Mouse (Mus musculus): ENCODE measurements around the gene Hipk2. TPM values are rescaled to one million over a fixed set of nuclear protein-coding genes. Genes with fewer than 3 reads are reported as not detected.

The Hipk2 gene
- polyA plus RNA-seq, 1 experiment from 2014 or later, result 38.4 TPM

DNA sequence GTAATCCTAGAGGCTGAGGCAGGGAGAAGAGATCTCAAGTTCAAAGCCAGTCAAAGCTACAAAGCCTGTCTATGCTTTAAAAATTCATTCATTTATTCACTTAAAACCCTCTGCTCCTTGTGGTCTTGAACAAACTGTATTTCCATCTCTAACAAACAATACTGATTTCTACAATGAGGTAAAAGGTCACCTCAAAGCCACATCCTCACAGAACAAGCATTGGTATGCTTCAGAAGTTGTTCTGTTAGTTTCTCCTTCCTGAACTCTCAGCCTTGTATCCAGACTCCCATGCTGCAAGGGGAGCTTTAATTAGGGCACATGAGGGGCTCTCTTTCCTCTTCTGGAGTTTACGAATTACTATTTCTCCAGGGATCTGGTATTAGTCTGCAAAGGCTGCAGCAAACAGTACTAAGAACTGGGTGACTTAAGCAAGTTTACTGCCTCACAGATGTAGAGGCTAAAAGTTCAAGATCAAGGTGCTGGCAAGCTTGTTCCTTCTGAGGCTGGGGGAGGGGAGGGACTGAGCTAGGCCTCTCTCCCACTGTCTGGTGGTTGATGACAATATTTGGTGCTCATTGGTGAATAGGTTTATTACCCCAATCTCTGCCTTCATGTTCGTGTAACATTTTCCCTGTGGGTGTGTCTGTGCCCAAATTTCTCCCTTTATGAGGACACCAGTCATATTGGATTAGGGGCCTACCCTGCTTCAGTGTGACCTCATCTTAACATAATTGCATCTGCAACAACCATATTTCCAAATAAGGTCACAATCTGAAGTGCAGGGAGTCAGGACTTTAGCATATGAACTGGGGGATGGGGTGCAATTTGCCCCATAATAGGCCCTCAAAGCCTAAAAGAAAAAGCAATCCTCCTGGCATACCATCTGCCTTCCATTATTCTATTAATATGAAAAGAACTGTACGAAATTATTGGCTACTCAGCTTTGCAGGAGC, 27.7 kb downstream of the Hipk2 start:
- H3K36me3 ChIP-seq (ENCODE audit: control insufficient read depth, insufficient read depth, low read length), result no peaks in the 10 kb centered on the region
- H3K9me3 ChIP-seq (ENCODE audit: control insufficient read depth, low read length), result no peaks in the 10 kb centered on the region
- no peak overlapping the region for H3K9ac ChIP-seq (ENCODE audit: low read depth, low read length)
- DNase-seq (ENCODE audit: low spot score) (no peak), ATAC-seq (ENCODE audit: low FRiP score) (no peak)
- no peaks in the 10 kb centered on the region for H3K27me3 ChIP-seq (ENCODE audit: control insufficient read depth, insufficient read depth, low read length)
- no peak overlapping the region for H3K4me3 ChIP-seq (ENCODE audit: low read depth, low read length)
- 63% methylated on average over 3 of the region's 3 CpGs for WGBS
- H3K4me2 ChIP-seq (replicated peaks; ENCODE audit: low read depth, low read length), result no peak overlapping the region
- H3K27ac ChIP-seq (ENCODE audit: low read depth, low read length), result peak overlapping the region; percentile 36; the same call in 1 of the 2 replicates
- no peaks in the 10 kb centered on the region for H3K4me1 ChIP-seq (replicated peaks; ENCODE audit: control insufficient read depth, insufficient read depth, low read length)

- DNase-seq (ENCODE audit: low spot score), result no peak
- Histone ChIP-seq H3K36me3 (ENCODE audit: control insufficient read depth, insufficient read depth, low read length) (no peaks in the 10 kb centered on the region), H3K9me3 (ENCODE audit: control insufficient read depth, low read length) (no peaks in the 10 kb centered on the region), H3K9ac (ENCODE audit: low read depth, low read length) (no peak overlapping the region), H3K27me3 (ENCODE audit: control insufficient read depth, insufficient read depth, low read length) (no peaks in the 10 kb centered on the region), H3K27ac (ENCODE audit: low read depth, low read length) (no peak overlapping the region), H3K4me2 (replicated peaks; ENCODE audit: low read depth, low read length) (no peak overlapping the region), H3K4me3 (ENCODE audit: low read depth, low read length) (no peak overlapping the region), H3K4me1 (replicated peaks; ENCODE audit: control insufficient read depth, insufficient read depth, low read length) (no peaks in the 10 kb centered on the region)
- WGBS, result 75% methylated on average over 1 of the region's 1 CpGs
- ATAC-seq (ENCODE audit: low FRiP score), result no peak
Observed at GRCm38 (mm10) chr6:38847447-38847846, 28.5 kb downstream of the Hipk2 start.

GRCm38 (mm10) chr6:38846330-38847195, 29.4 kb downstream of the Hipk2 start:
- no peak overlapping the region for H3K27ac ChIP-seq (ENCODE audit: low read depth, low read length)
- H3K4me2 ChIP-seq (replicated peaks; ENCODE audit: low read depth, low read length), result no peak overlapping the region

GRCm38 (mm10) chr6:38845876-38846275, 30.1 kb downstream of the Hipk2 start:
- Histone ChIP-seq H3K4me2 (replicated peaks; ENCODE audit: low read depth, low read length) (no peak overlapping the region), H3K27ac (ENCODE audit: low read depth, low read length) (no peak overlapping the region), H3K9ac (ENCODE audit: low read depth, low read length) (no peak overlapping the region), H3K9me3 (ENCODE audit: control insufficient read depth, low read length) (no peaks in the 10 kb centered on the region), H3K27me3 (ENCODE audit: control insufficient read depth, insufficient read depth, low read length) (no peaks in the 10 kb centered on the region), H3K4me3 (ENCODE audit: low read depth, low read length) (no peak overlapping the region), H3K36me3 (ENCODE audit: control insufficient read depth, insufficient read depth, low read length) (no peaks in the 10 kb centered on the region), H3K4me1 (replicated peaks; ENCODE audit: control insufficient read depth, insufficient read depth, low read length) (no peaks in the 10 kb centered on the region)
- ATAC-seq (ENCODE audit: low FRiP score) (no peak), DNase-seq (ENCODE audit: low spot score) (no peak)
- WGBS, result 56% methylated on average over 5 of the region's 5 CpGs

More at GRCm38 (mm10) chr6:38846330-38847195, 29.4 kb downstream of the Hipk2 start:
- H3K9me3 ChIP-seq (ENCODE audit: control insufficient read depth, low read length), result no peaks in the 10 kb centered on the region
- ATAC-seq (ENCODE audit: low FRiP score), result no peak
- 90% methylated on average over 6 of the region's 6 CpGs for WGBS
- H3K4me3 ChIP-seq (ENCODE audit: low read depth, low read length), result no peak overlapping the region
- H3K9ac ChIP-seq (ENCODE audit: low read depth, low read length), result no peak overlapping the region
- H3K4me1 ChIP-seq (replicated peaks; ENCODE audit: control insufficient read depth, insufficient read depth, low read length), result no peaks in the 10 kb centered on the region
- DNase-seq (ENCODE audit: low spot score), result no peak
- no peaks in the 10 kb centered on the region for H3K36me3 ChIP-seq (ENCODE audit: control insufficient read depth, insufficient read depth, low read length)
- no peaks in the 10 kb centered on the region for H3K27me3 ChIP-seq (ENCODE audit: control insufficient read depth, insufficient read depth, low read length)

- Histone ChIP-seq H3K27me3 (ENCODE audit: control insufficient read depth, insufficient read depth, low read length) (no peaks in the 10 kb centered on the region), H3K4me3 (ENCODE audit: low read depth, low read length) (no peak overlapping the region), H3K27ac (ENCODE audit: low read depth, low read length) (no peak overlapping the region), H3K9me3 (ENCODE audit: control insufficient read depth, low read length) (no peaks in the 10 kb centered on the region), H3K4me1 (replicated peaks; ENCODE audit: control insufficient read depth, insufficient read depth, low read length) (no peaks in the 10 kb centered on the region), H3K9ac (ENCODE audit: low read depth, low read length) (no peak overlapping the region), H3K4me2 (replicated peaks; ENCODE audit: low read depth, low read length) (no peak overlapping the region), H3K36me3 (ENCODE audit: control insufficient read depth, insufficient read depth, low read length) (no peaks in the 10 kb centered on the region)
- 40% methylated on average over 1 of the region's 1 CpGs for WGBS
- ATAC-seq (ENCODE audit: low FRiP score) (no peak), DNase-seq (ENCODE audit: low spot score) (no peak)
Observed at GRCm38 (mm10) chr6:38845117-38845516, 30.8 kb downstream of the Hipk2 start.

DNA sequence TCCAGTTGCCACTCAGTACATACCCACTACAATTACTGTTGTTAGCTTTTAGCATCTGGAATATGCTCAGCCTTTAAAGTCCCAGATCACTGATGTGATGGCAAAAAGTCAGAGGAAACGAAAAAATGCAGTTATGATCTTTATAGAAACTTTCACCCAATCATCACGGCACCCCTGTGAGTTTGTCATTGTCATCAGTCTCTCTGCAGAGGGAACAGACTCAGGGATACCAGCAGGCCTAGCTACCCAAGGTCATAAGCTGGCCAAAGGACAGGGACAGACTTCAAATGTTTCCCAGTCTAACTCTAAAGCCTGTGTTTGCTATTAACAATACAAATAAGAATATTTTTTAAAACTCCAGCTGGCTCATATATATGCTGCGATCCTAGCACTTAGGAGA, 34.4 kb downstream of the Hipk2 start:
- H3K9me3 ChIP-seq (ENCODE audit: control insufficient read depth, low read length), result no peaks in the 10 kb centered on the region
- no peak overlapping the region for H3K27ac ChIP-seq (ENCODE audit: low read depth, low read length)
- no peak overlapping the region for H3K4me2 ChIP-seq (replicated peaks; ENCODE audit: low read depth, low read length)
- no peak overlapping the region for H3K9ac ChIP-seq (ENCODE audit: low read depth, low read length)
- no peaks in the 10 kb centered on the region for H3K4me1 ChIP-seq (replicated peaks; ENCODE audit: control insufficient read depth, insufficient read depth, low read length)
- no peak for ATAC-seq (ENCODE audit: low FRiP score)
- no peaks in the 10 kb centered on the region for H3K27me3 ChIP-seq (ENCODE audit: control insufficient read depth, insufficient read depth, low read length)
- H3K36me3 ChIP-seq (ENCODE audit: control insufficient read depth, insufficient read depth, low read length), result no peaks in the 10 kb centered on the region
- 94% methylated on average over 3 of the region's 3 CpGs for WGBS
- no peak overlapping the region for H3K4me3 ChIP-seq (ENCODE audit: low read depth, low read length)
- no peak for DNase-seq (ENCODE audit: low spot score)

DNA sequence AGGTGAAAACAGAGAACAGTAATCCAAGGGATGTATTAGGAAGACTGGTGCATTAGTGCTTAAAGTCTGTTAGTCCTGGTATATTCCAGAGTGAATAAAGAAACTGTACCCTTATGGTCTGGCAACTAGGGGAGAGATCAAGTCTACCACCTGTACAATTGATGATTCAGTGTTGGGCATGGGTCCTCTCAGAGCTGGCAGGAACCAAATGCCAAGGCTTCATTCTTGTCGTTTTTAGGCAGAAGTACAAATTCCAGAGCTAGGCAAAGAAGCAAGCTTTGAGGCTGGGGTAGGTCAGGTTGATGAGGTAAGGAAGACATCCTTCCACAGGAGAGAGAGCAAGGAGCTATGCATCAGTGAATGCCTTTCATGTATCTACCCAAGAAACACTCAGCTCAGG, 35.2 kb downstream of the Hipk2 start:
- Histone ChIP-seq H3K4me2 (replicated peaks; ENCODE audit: low read depth, low read length) (no peak overlapping the region), H3K27me3 (ENCODE audit: control insufficient read depth, insufficient read depth, low read length) (no peaks in the 10 kb centered on the region), H3K4me3 (ENCODE audit: low read depth, low read length) (no peak overlapping the region), H3K4me1 (replicated peaks; ENCODE audit: control insufficient read depth, insufficient read depth, low read length) (no peaks in the 10 kb centered on the region), H3K36me3 (ENCODE audit: control insufficient read depth, insufficient read depth, low read length) (no peaks in the 10 kb centered on the region), H3K9ac (ENCODE audit: low read depth, low read length) (no peak overlapping the region), H3K27ac (ENCODE audit: low read depth, low read length) (no peak overlapping the region), H3K9me3 (ENCODE audit: control insufficient read depth, low read length) (no peaks in the 10 kb centered on the region)
- DNase-seq (ENCODE audit: low spot score) (no peak), ATAC-seq (ENCODE audit: low FRiP score) (no peak)
- 88% methylated on average over 1 of the region's 1 CpGs for WGBS

GRCm38 (mm10) chr6:38840380-38840779, 35.6 kb downstream of the Hipk2 start:
- Histone ChIP-seq H3K36me3 (ENCODE audit: control insufficient read depth, insufficient read depth, low read length) (no peaks in the 10 kb centered on the region), H3K4me3 (ENCODE audit: low read depth, low read length) (no peak overlapping the region), H3K27ac (ENCODE audit: low read depth, low read length) (no peak overlapping the region), H3K4me2 (replicated peaks; ENCODE audit: low read depth, low read length) (no peak overlapping the region), H3K4me1 (replicated peaks; ENCODE audit: control insufficient read depth, insufficient read depth, low read length) (no peaks in the 10 kb centered on the region), H3K9ac (ENCODE audit: low read depth, low read length) (no peak overlapping the region), H3K9me3 (ENCODE audit: control insufficient read depth, low read length) (no peaks in the 10 kb centered on the region), H3K27me3 (ENCODE audit: control insufficient read depth, insufficient read depth, low read length) (no peaks in the 10 kb centered on the region)
- ATAC-seq (ENCODE audit: low FRiP score), result no peak
- no peak for DNase-seq (ENCODE audit: low spot score)
- 91% methylated on average over 2 of the region's 2 CpGs for WGBS
